Mouse (Mus musculus): ENCODE results near the gene Slc23a2. TPM values are rescaled to one million over a fixed set of nuclear protein-coding genes. Genes with fewer than 3 reads are reported as not detected.
A peak's percentile ranks its signal among the peaks of the same experiment; 100 is the strongest.

Slc23a2 gene
- polyA plus RNA-seq, 1 experiment from 2014 or later: 16.6 TPM

DNA sequence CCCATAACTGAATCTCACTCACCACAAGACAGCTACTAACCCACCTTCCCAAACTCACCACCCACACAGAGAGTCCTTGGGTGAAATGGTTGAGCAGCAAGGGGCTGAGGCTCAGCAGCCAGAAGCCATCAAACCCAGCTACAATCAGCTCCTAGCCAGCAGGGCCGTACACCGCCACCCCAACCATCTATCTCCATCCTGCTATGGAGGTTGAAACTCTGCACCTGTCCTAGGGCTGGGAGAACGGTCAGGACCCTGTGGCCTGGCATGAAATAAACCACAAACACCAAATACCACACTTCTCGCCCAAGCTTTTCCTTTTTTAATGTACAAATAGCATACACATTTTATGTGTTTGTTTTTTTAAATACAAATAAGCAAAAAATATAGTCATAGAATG is 120.9 kb downstream of the Slc23a2 start:
- Histone ChIP-seq H3K27ac (no peak overlapping the region), H3K27me3 (no peaks in the 10 kb centered on the region), H3K9me3 (replicated peaks) (no peaks in the 10 kb centered on the region), H3K4me1 (peaks cover 22% of the 10 kb centered on the region), H3K9ac (no peak overlapping the region), H3K4me2 (no peak overlapping the region), H3K36me3 (ENCODE audit: poor library complexity, severe bottlenecking) (peaks cover 8% of the 10 kb centered on the region; the same call in 1 of the 2 replicates), H3K4me3 (no peak overlapping the region)
- ATAC-seq: no peak
- WGBS: 95% methylated on average over 4 of the region's 4 CpGs

DNA sequence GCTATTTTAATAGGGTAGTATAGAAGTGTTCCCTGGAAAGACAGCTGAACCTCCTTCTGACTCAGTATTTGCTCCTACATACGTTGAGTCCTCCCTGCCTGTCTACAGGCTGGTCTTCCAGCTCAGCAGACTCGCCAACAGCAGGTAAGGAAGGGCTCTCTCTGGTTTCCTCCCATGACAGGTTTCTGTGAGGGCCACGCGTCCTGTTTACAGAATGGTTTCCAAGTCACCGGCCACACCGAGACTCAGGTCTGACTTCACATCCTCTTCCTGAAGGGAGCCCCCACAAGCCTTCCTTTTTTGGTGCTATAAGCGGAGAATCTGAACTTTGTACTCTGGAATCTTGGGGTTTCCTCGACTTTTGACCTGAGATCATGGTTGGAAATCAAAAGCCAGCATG is 122.3 kb downstream of the Slc23a2 start:
- Histone ChIP-seq H3K4me2 (no peak overlapping the region), H3K4me3 (no peak overlapping the region), H3K27ac (no peak overlapping the region), H3K9ac (no peak overlapping the region), H3K36me3 (ENCODE audit: poor library complexity, severe bottlenecking) (peaks cover 8% of the 10 kb centered on the region; the same call in 1 of the 2 replicates), H3K27me3 (no peaks in the 10 kb centered on the region), H3K9me3 (replicated peaks) (no peaks in the 10 kb centered on the region), H3K4me1 (peaks cover 8% of the 10 kb centered on the region)
- ATAC-seq: no peak
- 95% methylated on average over 8 of the region's 8 CpGs for WGBS

DNA sequence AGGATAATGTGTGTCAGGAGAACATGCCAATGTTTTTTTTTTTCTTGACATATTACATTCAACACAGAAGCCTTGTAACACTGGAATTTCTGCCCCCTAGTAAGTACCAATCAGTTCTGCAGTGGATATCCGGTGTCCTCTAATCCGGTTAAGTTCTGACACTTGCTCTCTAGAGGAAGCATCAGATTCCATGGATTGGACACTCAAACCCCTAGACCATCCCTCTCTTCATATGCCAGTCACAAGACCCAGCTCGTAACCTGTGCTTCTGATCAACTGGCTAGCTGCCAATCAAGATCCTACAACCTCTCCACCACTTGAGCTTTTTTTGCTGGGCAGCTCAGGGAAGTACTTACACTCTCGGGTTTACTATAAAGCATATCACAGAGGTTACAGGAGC is 123.3 kb downstream of the Slc23a2 start:
- 81% methylated on average over 4 of the region's 4 CpGs for WGBS
- Histone ChIP-seq H3K27me3 (no peaks in the 10 kb centered on the region), H3K4me2 (no peak overlapping the region), H3K36me3 (ENCODE audit: poor library complexity, severe bottlenecking) (peaks cover 6% of the 10 kb centered on the region; the same call in 1 of the 2 replicates), H3K9me3 (replicated peaks) (no peaks in the 10 kb centered on the region), H3K27ac (no peak overlapping the region), H3K4me3 (no peak overlapping the region), H3K4me1 (no peaks in the 10 kb centered on the region; the same call in 1 of the 2 replicates), H3K9ac (no peak overlapping the region)
- ATAC-seq: no peak

DNA sequence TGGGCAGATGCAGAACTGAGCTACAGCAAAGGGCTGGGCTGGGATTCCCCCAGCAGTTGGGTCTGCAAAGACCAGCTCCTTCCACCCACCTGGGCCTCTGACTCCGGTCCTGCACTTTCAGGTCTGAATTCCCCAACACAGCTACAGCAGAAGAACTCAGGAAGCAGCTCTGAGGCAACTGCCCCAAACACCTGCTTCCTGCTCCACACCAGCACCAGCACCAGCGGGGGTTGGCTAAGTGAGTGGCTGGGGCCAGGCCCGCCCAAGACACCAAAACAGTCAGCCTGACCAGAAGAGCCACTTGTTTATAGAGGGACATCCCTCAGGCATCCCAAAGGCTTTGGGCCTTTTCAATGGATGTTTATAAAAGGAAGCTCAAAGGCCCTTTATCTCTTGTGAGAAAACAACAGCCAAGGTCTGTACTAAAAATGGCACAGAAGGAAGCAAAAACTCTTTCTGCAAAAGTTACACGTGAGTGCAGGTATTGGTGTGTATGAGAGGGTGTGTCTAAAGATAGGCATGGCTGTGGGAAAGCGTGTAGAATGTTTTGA is 123.8 kb downstream of the Slc23a2 start:
- Histone ChIP-seq H3K27me3 (no peaks in the 10 kb centered on the region), H3K36me3 (ENCODE audit: poor library complexity, severe bottlenecking) (peaks cover 5% of the 10 kb centered on the region; the same call in 1 of the 2 replicates), H3K4me3 (no peak overlapping the region), H3K9me3 (replicated peaks) (no peaks in the 10 kb centered on the region), H3K4me1 (no peaks in the 10 kb centered on the region; the same call in 1 of the 2 replicates), H3K27ac (no peak overlapping the region), H3K4me2 (no peak overlapping the region), H3K9ac (no peak overlapping the region)
- 75% methylated on average over 5 of the region's 5 CpGs for WGBS
- ATAC-seq: no peak

DNA sequence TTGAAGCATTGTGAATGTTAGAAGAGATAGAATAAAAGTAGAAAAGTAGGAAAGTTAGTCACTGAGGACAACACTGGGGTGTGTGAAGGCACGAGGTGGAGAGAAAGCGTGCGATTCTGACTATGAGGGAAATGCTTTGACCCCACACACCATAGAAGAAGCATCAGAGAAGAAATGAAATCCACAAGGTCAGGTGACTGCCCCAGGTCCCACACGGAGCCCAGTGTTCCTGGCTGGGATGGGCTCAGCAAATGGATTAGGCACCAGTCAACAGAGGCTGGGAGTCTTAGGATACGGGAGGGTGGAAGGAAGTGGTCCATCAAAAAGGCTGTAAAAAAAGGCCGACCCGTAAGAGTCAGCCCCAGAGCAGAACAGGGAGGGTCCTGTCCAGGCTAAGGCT is 124.5 kb downstream of the Slc23a2 start:
- 88% methylated on average over 7 of the region's 7 CpGs for WGBS
- peaks cover 5% of the 10 kb centered on the region; the same call in 1 of the 2 replicates for H3K36me3 ChIP-seq (ENCODE audit: poor library complexity, severe bottlenecking)
- H3K4me3 ChIP-seq: no peak overlapping the region
- no peak overlapping the region for H3K9ac ChIP-seq
- no peaks in the 10 kb centered on the region for H3K9me3 ChIP-seq (replicated peaks)
- no peaks in the 10 kb centered on the region; the same call in 1 of the 2 replicates for H3K4me1 ChIP-seq
- H3K4me2 ChIP-seq: no peak overlapping the region
- H3K27ac ChIP-seq: no peak overlapping the region
- no peaks in the 10 kb centered on the region for H3K27me3 ChIP-seq
- no peak for ATAC-seq

DNA sequence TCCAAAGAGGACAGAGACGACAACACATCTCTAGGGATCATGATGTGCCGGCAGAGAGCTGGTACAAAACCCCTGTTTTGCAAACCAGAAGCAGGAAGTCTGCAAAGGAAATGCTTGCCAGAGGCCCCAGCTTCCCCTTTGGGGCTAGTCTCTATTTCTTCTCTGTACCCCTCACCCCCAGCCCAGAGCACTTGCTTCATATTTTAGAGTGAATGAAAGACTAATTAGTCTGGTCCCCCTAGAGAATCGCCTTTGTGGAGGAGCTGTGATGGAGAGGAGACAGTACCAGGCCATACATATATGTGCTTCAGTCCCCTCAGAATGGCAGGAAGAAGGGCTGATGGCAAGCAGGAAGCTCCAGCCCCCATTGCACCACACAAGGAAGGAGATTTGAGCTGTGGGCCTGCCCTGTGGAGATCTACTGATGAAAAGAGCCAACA is 125.5 kb downstream of the Slc23a2 start:
- ATAC-seq: no peak
- Histone ChIP-seq H3K27ac (no peak overlapping the region), H3K9me3 (replicated peaks) (no peaks in the 10 kb centered on the region), H3K4me3 (no peak overlapping the region), H3K36me3 (ENCODE audit: poor library complexity, severe bottlenecking) (no peaks in the 10 kb centered on the region; the same call in 1 of the 2 replicates), H3K27me3 (no peaks in the 10 kb centered on the region), H3K4me2 (no peak overlapping the region), H3K9ac (no peak overlapping the region), H3K4me1 (no peaks in the 10 kb centered on the region; the same call in 1 of the 2 replicates)
- WGBS: 86% methylated on average over 3 of the region's 3 CpGs

DNA sequence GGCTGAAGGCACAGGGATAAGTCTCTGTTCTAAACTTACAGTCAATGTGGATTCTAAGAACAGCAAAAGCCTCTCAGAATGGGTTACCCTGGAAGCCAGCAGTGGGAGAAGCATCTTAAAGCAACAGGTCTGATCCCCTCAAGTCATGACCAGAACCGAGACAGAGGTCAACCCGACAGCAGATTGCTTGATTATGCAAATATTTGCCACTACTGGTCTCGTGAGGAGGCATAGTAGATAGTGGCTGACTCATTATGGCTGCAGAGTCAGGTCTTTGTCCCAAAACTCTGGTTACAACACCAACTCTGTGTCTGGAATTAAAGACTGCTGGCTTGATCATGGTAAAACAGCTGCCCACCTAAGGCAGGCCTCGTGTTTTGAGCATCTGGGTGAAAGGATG is 126.8 kb downstream of the Slc23a2 start:
- 73% methylated on average over 4 of the region's 4 CpGs for WGBS
- Histone ChIP-seq H3K4me1 (no peaks in the 10 kb centered on the region; the same call in 1 of the 2 replicates), H3K4me2 (no peak overlapping the region), H3K4me3 (no peak overlapping the region), H3K9me3 (replicated peaks) (no peaks in the 10 kb centered on the region), H3K27me3 (no peaks in the 10 kb centered on the region), H3K9ac (no peak overlapping the region), H3K36me3 (ENCODE audit: poor library complexity, severe bottlenecking) (no peaks in the 10 kb centered on the region; the same call in 1 of the 2 replicates), H3K27ac (no peak overlapping the region)
- ATAC-seq: no peak

DNA sequence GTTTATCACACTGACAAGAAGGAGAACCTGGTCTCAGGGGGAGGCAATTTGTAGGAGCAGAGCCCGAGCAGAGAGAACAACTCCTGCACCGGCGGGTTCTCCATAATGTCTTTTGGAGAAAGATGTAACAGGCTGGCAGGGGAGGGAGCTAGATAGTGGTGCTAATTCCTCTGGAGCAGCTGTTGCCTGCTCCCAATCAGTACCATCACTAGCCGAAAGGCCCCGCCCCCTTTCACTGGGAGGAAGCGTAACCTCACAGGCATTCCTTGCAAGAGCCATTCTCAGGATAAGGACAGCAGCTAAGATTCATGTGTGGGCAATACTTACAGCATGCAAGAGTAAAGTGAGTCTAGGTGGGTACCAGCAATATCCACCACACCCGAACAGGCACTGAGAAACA is 127.3 kb downstream of the Slc23a2 start:
- H3K9ac ChIP-seq: no peak overlapping the region
- H3K27me3 ChIP-seq: no peaks in the 10 kb centered on the region
- no peak for ATAC-seq
- 71% methylated on average over 7 of the region's 7 CpGs for WGBS
- H3K4me2 ChIP-seq: no peak overlapping the region
- no peak overlapping the region for H3K27ac ChIP-seq
- H3K36me3 ChIP-seq (ENCODE audit: poor library complexity, severe bottlenecking): no peaks in the 10 kb centered on the region; the same call in 1 of the 2 replicates
- no peaks in the 10 kb centered on the region for H3K9me3 ChIP-seq (replicated peaks)
- H3K4me3 ChIP-seq: no peak overlapping the region
- no peaks in the 10 kb centered on the region; the same call in 1 of the 2 replicates for H3K4me1 ChIP-seq

DNA sequence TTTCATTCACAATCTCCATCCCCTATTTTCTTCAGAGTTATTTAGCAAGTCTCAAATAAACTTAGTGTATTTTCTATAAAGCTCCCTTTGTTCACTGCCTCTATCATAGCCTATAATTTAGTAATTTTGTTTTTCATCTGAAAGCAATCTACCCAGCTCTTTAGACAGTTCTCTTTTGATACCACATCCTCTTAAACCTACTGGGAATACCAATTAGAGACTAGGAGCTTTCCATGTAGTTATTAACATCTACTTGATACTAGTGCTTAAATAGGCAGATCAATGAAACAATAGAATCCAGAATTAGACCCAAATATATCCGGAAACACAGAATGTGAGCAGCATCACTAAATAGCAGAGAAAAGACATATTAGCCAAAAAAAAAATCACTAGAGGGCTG is 128.9 kb downstream of the Slc23a2 start:
- H3K9me3 ChIP-seq (replicated peaks): no peaks in the 10 kb centered on the region
- no peak overlapping the region for H3K27ac ChIP-seq
- no peaks in the 10 kb centered on the region for H3K27me3 ChIP-seq
- no peaks in the 10 kb centered on the region; the same call in 1 of the 2 replicates for H3K4me1 ChIP-seq
- 51% methylated on average over 1 of the region's 1 CpGs for WGBS
- H3K9ac ChIP-seq: no peak overlapping the region
- no peak overlapping the region for H3K4me3 ChIP-seq
- peaks cover 15% of the 10 kb centered on the region for H3K36me3 ChIP-seq (ENCODE audit: poor library complexity, severe bottlenecking)
- 0 out of 2 replicates have a peak, but pooled peaks have one; percentile 16 for ATAC-seq
- H3K4me2 ChIP-seq: no peak overlapping the region

DNA sequence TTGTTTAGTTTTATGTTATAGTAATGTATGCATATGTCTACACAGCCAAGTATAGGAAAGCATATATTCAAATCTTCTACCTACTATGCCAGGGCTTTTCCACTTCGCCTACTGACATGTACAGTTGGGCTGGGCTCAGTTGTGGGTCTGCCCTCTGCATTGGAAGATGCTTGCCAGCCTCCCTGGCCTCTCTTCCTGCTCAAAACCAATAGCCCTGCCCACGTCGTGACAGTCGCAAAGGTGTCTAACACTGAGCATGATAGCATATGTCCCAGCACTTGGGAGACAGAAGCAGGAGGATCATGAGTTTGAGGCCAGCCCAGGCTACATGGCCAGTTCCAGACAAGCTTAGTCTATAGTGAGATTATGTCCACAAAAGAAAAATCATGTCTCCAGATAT is 131.8 kb downstream of the Slc23a2 start:
- H3K27me3 ChIP-seq: no peaks in the 10 kb centered on the region
- H3K4me2 ChIP-seq: no peak overlapping the region
- no peaks in the 10 kb centered on the region; the same call in 1 of the 2 replicates for H3K4me1 ChIP-seq
- no peak for ATAC-seq
- no peaks in the 10 kb centered on the region for H3K9me3 ChIP-seq (replicated peaks)
- no peak overlapping the region for H3K9ac ChIP-seq
- H3K27ac ChIP-seq: no peak overlapping the region
- peaks cover 43% of the 10 kb centered on the region for H3K36me3 ChIP-seq (ENCODE audit: poor library complexity, severe bottlenecking)
- 94% methylated on average over 4 of the region's 4 CpGs for WGBS
- H3K4me3 ChIP-seq: no peak overlapping the region

DNA sequence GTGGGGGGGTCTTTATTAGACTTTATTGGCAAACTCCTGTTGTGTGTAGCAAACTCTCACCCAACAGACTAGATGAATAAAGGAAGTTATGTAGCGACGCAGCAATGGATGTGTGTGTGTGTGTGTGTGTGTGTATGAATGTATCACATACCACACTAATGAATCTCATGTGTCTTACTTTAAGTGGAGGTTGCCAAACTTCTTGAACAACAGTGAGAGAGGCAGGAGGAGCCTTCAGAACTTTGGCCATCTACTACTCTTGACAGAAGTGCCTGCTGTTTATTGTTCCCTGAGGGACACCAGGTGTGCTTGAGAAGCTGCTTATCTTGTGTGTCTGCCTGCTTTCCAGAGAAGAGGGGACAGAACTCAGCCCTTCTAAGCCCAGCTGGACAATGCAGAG is 134.1 kb downstream of the Slc23a2 start:
- H3K9ac ChIP-seq: no peak overlapping the region
- H3K4me3 ChIP-seq: no peak overlapping the region
- ATAC-seq: no peak
- H3K27ac ChIP-seq: no peak overlapping the region
- 100% methylated on average over 2 of the region's 2 CpGs for WGBS
- H3K4me2 ChIP-seq: no peak overlapping the region
- peaks cover 61% of the 10 kb centered on the region for H3K36me3 ChIP-seq (ENCODE audit: poor library complexity, severe bottlenecking)
- H3K27me3 ChIP-seq: no peaks in the 10 kb centered on the region
- no peaks in the 10 kb centered on the region for H3K9me3 ChIP-seq (replicated peaks)
- H3K4me1 ChIP-seq: no peaks in the 10 kb centered on the region

DNA sequence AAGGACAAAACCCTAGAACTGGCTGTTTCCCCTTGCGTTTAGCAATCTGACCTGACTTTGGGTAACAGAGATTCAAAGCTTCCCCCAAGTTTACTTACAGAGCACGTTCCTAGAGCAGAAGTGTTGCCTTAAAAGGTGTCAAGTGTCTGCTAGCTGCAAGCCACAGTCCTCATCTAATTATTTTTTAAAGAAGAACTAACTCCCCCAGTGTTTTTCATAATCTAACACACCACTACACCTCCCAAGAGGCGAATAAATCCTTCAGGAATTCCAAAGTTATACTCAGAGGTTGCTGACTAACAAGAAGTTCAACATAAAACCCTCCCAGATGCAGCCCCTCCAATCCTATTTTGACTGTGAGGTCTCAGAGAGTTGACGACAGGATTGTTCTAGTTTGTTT is 136.7 kb downstream of the Slc23a2 start:
- Histone ChIP-seq H3K36me3 (ENCODE audit: poor library complexity, severe bottlenecking) (peaks cover 87% of the 10 kb centered on the region), H3K4me3 (no peak overlapping the region), H3K9ac (no peak overlapping the region), H3K9me3 (replicated peaks) (no peaks in the 10 kb centered on the region), H3K4me1 (no peaks in the 10 kb centered on the region), H3K27me3 (no peaks in the 10 kb centered on the region), H3K27ac (no peak overlapping the region), H3K4me2 (no peak overlapping the region)
- ATAC-seq: no peak
- 73% methylated on average over 4 of the region's 4 CpGs for WGBS

DNA sequence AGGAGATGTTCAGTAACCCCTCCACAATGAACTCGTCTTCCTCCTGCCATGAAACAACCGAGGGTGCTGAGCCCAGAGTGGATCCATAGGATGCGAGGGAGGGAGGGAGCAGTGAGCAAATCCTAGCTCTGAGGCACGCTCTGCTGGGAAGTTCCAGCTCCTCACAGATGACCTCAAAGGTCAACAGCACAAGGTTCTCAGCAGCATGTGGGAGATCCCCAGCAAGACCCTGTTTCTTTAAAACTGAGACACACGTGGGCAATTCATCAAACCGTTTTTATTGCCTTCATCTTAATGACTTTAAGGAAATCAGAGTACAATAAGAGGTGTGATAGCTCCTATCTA is 137.5 kb downstream of the Slc23a2 start:
- H3K9me3 ChIP-seq (replicated peaks): no peaks in the 10 kb centered on the region
- no peak overlapping the region for H3K4me2 ChIP-seq
- no peak for ATAC-seq
- peaks cover 94% of the 10 kb centered on the region for H3K36me3 ChIP-seq (ENCODE audit: poor library complexity, severe bottlenecking)
- 64% methylated on average over 6 of the region's 6 CpGs for WGBS
- H3K27ac ChIP-seq: no peak overlapping the region
- H3K9ac ChIP-seq: no peak overlapping the region
- no peak overlapping the region for H3K4me3 ChIP-seq
- no peaks in the 10 kb centered on the region for H3K4me1 ChIP-seq
- H3K27me3 ChIP-seq: no peaks in the 10 kb centered on the region
